Mouse (Mus musculus): ENCODE data around the gene Gsx1.

Gsx1 gene

DNA sequence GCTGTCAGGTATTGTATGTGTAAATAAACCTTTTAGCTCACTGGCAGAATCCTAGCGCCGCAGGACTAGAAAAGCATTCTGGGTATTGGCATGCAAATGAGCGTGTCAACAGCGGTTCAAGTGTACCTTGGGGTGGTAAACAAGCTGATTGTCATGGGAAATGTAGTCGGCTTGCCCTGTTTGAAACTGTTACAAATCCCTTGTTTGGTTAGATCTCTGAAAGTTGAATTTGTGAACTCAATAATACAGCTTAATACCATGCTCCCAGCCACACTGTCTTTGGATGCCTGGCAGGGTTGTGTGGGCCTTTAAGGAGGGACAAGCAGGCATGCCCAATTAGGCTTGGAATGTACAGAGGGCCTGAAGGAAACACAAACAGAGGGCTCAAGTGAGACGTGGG lies 16.4 kb downstream of the Gsx1 start:
- no peak for DNase-seq (ENCODE audit: extremely low spot score, low read depth, low spot score)

DNA sequence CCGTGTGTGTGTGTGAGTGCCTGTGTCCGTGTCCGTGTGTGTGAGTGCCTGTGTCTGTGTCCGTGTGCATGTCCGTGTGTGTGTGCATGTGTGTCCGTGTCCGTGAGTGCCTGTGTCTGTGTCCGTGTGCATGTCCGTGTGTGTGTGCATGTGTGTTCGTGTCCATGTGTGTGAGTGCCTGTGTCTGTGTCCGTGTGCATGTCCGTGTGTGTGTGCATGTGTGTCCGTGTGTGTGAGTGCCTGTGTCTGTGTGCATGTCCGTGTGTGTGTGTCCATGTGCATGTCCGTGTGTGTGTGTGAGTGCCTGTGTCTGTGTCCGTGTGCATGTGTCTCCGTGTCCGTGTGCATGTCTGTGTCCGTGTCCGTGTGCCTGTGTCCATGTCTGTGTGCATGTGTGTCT lies 19.4 kb downstream of the Gsx1 start:
- no peak for DNase-seq (ENCODE audit: extremely low spot score, low read depth, low spot score)

DNA sequence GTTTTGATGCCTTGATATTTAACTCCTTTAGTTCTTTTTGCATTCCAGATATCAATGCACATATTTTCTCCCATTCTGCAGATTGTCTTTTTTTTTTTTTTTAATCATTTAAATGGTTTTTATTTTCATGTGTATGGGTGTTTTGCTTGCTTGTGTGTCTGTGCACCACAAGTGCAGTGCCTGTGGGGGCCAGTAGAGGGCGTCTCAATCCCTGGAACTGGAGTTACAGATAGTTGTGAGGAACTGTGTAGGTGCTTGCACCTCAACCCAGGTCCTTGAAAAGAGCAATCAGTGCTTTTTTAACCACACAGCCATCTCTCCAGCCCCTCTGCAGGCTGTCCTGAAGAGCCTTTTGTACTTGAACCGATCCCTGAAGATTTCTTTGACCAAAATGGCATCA lies 20.0 kb downstream of the Gsx1 start:
- no peak for DNase-seq (ENCODE audit: extremely low spot score, low read depth, low spot score)

DNA sequence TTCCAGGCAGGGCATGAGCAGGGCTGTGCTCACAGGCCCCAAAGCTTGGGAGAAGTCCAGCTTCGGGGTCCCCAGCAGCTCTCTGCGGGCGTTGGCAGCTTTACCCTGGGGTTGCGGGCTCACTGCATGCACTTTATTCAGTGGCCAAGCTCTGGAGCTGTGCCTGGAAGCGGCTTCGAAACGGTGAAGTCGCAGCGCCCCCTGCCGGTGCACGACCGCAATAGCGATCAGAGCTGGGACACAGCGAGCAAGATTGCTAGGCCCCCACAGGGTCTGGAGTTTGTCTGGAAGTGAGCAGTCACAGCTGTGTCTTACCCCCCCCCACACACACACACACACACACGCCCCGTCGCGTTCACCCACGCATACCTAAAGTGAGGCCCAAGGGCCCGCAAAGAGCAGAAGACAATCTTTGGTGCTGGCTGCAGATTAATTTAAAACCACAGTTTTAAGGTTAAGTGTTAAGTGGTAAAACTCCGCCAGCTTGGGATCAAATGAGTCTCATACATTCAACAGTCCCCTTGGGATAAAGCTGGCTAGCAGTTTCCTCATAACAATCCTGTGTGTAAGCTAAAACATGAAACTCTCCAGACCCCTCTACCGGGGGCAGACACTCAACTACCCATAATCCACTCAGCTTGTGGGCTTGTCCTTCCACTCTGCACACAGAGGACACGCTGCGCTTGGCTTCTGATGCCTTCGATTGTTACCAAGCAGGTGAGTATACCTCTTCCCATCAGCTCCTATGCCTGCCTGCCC lies 39.0 kb downstream of the Gsx1 start:
- DNase-seq (ENCODE audit: extremely low spot score, low read depth, low spot score): no peak

DNA sequence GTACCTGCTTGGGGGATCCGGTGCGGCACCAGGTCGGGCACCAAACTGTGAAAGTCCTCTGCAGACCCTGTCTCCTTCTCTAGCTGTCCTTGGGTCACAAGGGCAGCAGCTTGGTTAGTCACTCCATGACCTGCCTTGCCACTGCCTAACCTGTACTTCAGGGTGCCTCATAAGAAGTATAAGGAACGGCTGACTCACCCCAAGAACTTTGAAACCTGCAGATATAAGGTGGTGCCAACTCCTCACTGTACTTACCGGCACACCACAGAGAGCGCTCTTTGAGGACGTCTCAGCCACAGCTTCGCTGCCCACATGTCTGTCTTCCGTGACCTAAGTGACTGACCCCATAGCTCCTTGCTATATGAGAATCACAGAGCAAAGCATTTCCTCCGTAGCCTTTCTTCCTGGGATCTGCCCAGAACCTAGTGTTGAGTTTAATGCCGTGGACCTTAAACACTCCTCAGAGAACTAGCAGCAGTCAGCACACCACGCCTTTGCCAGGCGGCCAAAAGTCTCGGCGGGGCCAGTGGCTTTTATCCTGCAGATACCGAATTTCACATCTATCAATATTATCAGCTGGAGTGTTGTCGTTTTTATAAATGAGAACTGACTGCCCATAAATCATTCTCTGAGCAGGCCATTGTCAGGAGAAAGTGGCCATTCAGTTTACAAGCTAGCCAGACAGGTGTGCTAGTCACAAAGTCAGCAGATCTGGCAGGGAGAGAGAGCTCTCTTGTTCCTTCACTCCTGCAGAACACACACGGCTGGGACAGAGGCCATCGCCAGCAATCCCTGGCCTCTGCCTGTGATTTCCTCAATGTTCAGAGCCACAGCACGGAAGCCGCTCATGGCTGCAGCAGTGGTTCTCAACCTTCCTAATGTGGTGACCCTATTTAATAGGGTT lies 47.2 kb downstream of the Gsx1 start:
- no peak for DNase-seq (ENCODE audit: extremely low spot score, low read depth, low spot score)

Data from hindlimb bud, embryonic 11.5 days (tissue).